Mouse (Mus musculus): Measurements from ENCODE around the gene Il4. TPM values are rescaled to one million over a fixed set of nuclear protein-coding genes. Genes with fewer than 3 reads are reported as not detected.
A peak's percentile ranks its signal among the peaks of the same experiment; 100 is the strongest.
"Not testable (repeated sequence)": the region's sequence is repeated elsewhere in the genome, so short reads cannot be mapped to it uniquely, and the experiment has no call there.

Gene Il4
- polyA plus RNA-seq, 1 experiment from 2014 or later: 4.3 TPM

DNA sequence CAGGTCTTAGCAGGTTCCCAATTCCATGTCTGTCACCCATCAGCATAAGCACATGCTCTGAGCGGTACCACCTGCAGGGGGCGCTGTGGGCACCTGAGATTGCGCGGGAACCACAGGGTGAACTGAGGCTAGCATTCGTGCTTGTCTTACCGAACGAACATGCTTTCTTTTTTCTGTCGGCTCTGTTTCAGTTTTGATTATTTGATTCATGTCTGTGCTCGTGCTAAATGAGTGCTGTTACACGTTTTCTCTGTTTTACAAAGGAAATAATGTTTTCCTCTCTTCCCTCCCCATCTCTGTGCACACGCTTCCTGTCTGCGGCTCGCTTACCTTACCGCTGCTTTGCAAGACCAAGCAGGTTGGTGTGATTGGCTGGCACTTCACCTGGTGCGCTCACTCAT is 28.1 kb downstream of the Il4 start:
- no peaks in the 10 kb centered on the region for H3K27me3 ChIP-seq
- H3K4me1 ChIP-seq: no peaks in the 10 kb centered on the region
- no peaks in the 10 kb centered on the region for H3K9me3 ChIP-seq
- peaks cover 89% of the 10 kb centered on the region for H3K36me3 ChIP-seq
- H3K27ac ChIP-seq (replicated peaks): no peak overlapping the region
- no peak overlapping the region for H3K4me2 ChIP-seq (replicated peaks)
- 40% methylated on average over 15 of the region's 15 CpGs for WGBS
- no peak overlapping the region for H3K9ac ChIP-seq (replicated peaks)
- H3K4me3 ChIP-seq: no peak overlapping the region
- ATAC-seq (replicated peaks): no peak

DNA sequence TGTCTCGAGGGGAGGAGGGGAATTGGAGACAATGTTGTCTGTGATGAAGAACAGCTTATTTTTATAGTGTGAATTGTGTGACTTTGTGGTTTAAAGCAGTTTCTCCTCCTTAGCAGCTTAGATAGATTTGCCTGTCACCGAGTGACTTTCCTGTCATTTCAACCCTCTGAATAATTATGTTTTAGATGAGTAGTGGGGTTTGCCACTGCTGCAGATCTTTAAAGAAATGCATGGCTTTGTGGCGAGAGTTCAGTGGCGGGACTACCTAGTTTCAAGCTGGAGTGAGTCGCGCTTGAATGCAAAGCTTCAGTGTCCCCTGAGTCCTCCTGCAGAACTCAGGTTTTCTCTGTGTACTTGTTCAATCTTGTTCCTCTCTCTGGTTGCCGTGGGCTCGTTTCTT is 30.2 kb downstream of the Il4 start:
- 85% methylated on average over 8 of the region's 8 CpGs for WGBS
- no peak overlapping the region for H3K4me2 ChIP-seq (replicated peaks)
- no peaks in the 10 kb centered on the region for H3K9me3 ChIP-seq
- H3K4me3 ChIP-seq: no peak overlapping the region
- H3K27me3 ChIP-seq: no peaks in the 10 kb centered on the region
- no peaks in the 10 kb centered on the region for H3K4me1 ChIP-seq
- no peak for ATAC-seq (replicated peaks)
- H3K36me3 ChIP-seq: peaks cover 89% of the 10 kb centered on the region
- H3K27ac ChIP-seq (replicated peaks): no peak overlapping the region
- H3K9ac ChIP-seq (replicated peaks): no peak overlapping the region

DNA sequence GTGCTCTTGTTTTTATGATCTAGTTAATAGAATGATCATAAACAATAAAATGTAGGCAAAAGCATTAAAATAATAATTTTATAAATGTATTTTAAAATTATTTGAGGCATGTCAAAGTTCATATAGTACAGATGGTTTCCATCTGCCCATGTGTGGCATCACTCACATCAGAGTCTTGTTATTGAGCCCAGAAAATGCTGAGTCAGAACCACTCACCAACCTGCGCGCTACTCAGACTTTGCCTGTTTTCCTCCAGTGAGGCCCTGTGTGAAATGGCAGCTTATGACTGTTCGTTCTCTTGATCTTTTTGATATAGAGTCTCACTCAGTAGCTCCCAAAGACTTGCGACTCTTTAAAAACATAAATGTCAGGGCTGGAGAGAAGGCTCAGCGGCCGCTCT is 33.0 kb downstream of the Il4 start:
- Histone ChIP-seq H3K27me3 (no peaks in the 10 kb centered on the region), H3K9ac (replicated peaks) (no peak overlapping the region), H3K4me1 (no peaks in the 10 kb centered on the region), H3K27ac (replicated peaks) (no peak overlapping the region), H3K36me3 (peaks cover 84% of the 10 kb centered on the region), H3K4me3 (no peak overlapping the region), H3K9me3 (no peaks in the 10 kb centered on the region), H3K4me2 (replicated peaks) (no peak overlapping the region)
- no peak for ATAC-seq (replicated peaks)
- 98% methylated on average over 6 of the region's 6 CpGs for WGBS

DNA sequence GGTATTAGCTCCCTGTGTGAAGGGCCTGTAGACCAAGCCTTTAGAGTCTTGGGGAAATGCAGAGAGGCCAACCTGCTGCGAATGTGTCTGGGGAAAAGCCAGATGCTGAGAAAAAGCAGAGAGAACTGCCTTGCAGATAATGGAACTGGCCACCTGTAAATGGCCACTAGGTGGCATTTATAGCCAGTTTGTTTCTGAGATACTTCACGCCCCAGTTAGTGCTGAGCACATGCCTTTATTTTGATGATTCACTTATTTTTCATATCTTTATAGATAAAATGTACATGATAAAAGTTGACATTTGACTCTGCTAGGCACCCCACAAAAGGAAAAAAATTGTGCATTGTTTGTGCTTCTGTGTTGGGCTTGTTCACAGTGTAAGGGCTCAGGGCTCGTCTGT is 33.6 kb downstream of the Il4 start:
- Histone ChIP-seq H3K9me3 (no peaks in the 10 kb centered on the region), H3K4me1 (no peaks in the 10 kb centered on the region), H3K4me3 (no peak overlapping the region), H3K36me3 (peaks cover 86% of the 10 kb centered on the region), H3K27ac (replicated peaks) (no peak overlapping the region), H3K27me3 (no peaks in the 10 kb centered on the region), H3K9ac (replicated peaks) (no peak overlapping the region), H3K4me2 (replicated peaks) (no peak overlapping the region)
- no peak for ATAC-seq (replicated peaks)
- 70% methylated on average over 3 of the region's 3 CpGs for WGBS

DNA sequence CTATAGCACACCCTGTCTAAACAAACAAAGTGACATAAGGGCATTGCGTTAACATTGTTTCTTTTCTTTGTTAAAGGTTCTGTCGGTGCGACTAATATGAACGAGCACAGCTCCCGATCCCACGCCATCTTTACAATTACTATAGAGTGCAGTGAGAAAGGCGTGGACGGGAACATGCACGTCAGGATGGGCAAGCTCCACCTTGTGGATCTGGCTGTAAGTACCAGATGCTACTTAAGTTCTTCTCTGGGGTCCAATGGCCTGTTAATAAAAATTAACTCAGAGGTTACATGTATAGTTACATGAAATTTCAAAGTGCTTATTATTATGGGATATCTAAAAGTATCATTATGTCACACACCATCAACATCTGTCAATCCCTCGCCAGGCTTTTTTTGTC is 35.3 kb downstream of the Il4 start:
- no peak for ATAC-seq (replicated peaks)
- WGBS: 69% methylated on average over 10 of the region's 10 CpGs
- no peak overlapping the region for H3K4me3 ChIP-seq

DNA sequence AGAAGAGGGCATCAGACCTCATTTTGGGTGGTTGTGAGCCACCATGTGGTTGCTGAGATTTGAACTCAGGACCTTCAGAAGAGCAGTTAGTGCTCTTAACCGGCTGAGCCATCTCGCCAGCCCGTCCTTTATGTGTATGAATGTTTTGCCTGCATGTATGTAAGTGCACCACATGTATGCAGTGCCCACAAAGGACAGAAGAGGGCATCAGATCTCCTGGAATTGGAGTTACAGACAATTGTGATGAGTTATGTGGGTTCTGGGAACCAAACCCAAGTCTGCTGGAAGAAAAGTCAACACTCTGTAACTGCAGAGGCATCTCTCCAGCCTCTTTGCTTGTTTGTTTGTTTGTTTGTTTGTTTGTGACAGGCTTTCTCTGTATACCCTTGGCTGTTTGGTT is 37.9 kb downstream of the Il4 start:
- Histone ChIP-seq H3K36me3 (peaks cover 61% of the 10 kb centered on the region), H3K4me2 (replicated peaks) (no peak overlapping the region), H3K27me3 (no peaks in the 10 kb centered on the region), H3K27ac (replicated peaks) (no peak overlapping the region), H3K9me3 (no peaks in the 10 kb centered on the region), H3K9ac (replicated peaks) (no peak overlapping the region), H3K4me3 (no peak overlapping the region), H3K4me1 (no peaks in the 10 kb centered on the region)
- ATAC-seq (replicated peaks): no peak
- WGBS: 93% methylated on average over 3 of the region's 3 CpGs

More for the DNA sequence above, 35.3 kb downstream of the Il4 start:
- H3K4me2 ChIP-seq (replicated peaks): no peak overlapping the region
- no peak overlapping the region for H3K9ac ChIP-seq (replicated peaks)
- H3K9me3 ChIP-seq: no peaks in the 10 kb centered on the region
- H3K27me3 ChIP-seq: no peaks in the 10 kb centered on the region
- H3K27ac ChIP-seq (replicated peaks): no peak overlapping the region
- H3K36me3 ChIP-seq: peaks cover 82% of the 10 kb centered on the region
- no peaks in the 10 kb centered on the region for H3K4me1 ChIP-seq

DNA sequence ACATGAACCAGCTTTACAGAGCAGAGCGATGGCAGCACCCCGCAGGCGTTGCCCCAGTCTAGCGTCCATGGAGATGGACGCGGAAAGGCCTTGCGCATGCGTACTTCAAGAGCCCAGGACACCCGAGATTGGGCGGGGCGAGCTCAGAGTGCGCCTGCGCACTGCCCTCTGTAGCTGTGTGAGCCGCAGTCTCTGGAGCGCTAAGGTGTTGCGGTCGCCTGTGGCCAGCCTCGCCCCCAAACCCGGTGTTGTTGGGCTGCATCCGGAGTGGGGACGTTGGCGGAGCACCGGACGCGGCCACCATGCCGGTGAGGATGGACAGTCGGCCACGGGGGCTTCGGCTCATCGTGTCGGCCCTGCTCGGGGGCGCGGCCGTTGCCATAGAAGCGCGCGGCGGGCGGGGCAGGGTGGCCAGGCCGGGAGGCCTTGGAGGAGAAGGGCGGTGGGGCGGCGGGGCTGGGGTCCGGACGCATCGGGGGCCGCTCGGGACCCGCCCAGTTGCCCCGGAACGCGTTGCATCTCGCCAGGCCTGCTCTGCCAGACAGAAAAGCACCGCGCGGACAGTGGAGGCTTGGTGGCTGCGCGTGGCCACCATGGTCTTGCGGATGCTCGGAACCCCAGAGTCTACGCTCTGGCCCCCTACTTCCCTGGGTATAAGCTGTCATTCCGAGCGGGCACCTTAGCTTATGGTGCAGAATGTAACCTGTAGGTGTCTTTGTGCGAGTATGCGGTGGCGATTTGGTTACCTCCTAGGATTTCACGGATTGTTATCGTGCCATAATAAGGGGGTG is 51.0 kb downstream of the Il4 start, which contains the start of gene Kif3a:
Kif3a (plus strand) TSS at position 156 of the 791 bp plus-strand sequence.
- peak; percentile 97 for ATAC-seq (replicated peaks)
- WGBS: under 1% methylated on average over 61 of the region's 69 CpGs
- H3K36me3 ChIP-seq: peaks cover 12% of the 10 kb centered on the region; the same call in 1 of the 2 replicates

DNA sequence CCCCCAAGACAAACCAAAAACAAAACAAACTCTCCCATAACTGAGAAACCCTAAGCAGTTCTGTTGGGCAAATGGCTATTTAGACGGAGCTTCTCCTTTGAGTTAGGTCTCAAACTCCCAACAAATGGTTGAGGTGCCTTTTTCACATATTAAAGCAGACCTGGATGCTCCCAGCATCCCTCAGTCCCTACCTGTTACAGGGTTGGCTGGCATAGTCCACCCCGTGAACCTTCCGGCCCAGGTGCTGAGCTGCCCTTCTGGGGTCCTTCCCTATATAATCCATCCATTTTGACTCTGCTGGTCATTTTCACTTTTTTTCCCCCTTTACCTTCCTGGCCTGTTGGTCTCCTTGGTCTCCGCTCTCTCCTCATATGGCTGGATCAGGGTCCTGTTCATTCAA is 51.8 kb downstream of the Il4 start:
- Histone ChIP-seq H3K9me3 (no peaks in the 10 kb centered on the region), H3K27ac (replicated peaks) (0 out of 2 replicates have a peak overlapping the region, but pooled peaks have one; percentile 83), H3K4me1 (peaks cover 32% of the 10 kb centered on the region), H3K9ac (replicated peaks) (peak overlapping the region; percentile 89), H3K36me3 (peaks cover 10% of the 10 kb centered on the region; the same call in 1 of the 2 replicates), H3K4me3 (peak overlapping the region; percentile 87), H3K27me3 (no peaks in the 10 kb centered on the region), H3K4me2 (replicated peaks) (peak overlapping the region; percentile 55)
- WGBS: 91% methylated on average over 4 of the region's 4 CpGs
- peak; percentile 30 for ATAC-seq (replicated peaks)

More for the DNA sequence above, 51.0 kb downstream of the Il4 start, which contains the start of gene Kif3a:
- Histone ChIP-seq H3K27ac (replicated peaks) (peak within 1 kb of the TSS; percentile 83), H3K9ac (replicated peaks) (peak within 1 kb of the TSS; percentile 89), H3K4me1 (peaks cover 32% of the 10 kb centered on the region), H3K4me2 (replicated peaks) (peak within 1 kb of the TSS; percentile 55), H3K27me3 (no peaks in the 10 kb centered on the region), H3K9me3 (no peaks in the 10 kb centered on the region), H3K4me3 (peak within 1 kb of the TSS; percentile 87)

DNA sequence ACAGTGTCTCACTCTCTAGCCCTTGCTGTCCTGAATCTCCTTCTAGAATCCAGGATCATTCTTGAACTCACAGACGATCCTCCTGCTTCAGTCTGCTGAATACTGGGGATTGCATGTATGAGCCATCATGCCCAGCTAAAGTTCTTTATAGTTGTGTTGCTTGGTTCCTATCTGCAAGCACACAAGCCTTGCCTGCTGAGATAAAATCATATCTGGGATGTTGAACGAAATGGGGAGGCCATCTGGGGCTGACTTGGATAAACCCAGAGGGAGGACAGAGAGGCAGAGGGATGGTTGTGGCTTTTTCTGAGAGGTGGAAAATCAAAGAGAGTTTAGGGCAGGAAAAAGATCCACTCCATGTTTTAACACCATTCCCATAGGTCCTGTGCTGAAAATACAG is 56.5 kb downstream of the Il4 start:
- Histone ChIP-seq H3K4me1 (peaks cover 6% of the 10 kb centered on the region), H3K4me3 (no peak overlapping the region), H3K27me3 (no peaks in the 10 kb centered on the region), H3K9me3 (no peaks in the 10 kb centered on the region), H3K9ac (replicated peaks) (no peak overlapping the region), H3K4me2 (replicated peaks) (no peak overlapping the region), H3K27ac (replicated peaks) (no peak overlapping the region), H3K36me3 (no peaks in the 10 kb centered on the region)
- WGBS: 82% methylated on average over 2 of the region's 2 CpGs
- no peak for ATAC-seq (replicated peaks)

DNA sequence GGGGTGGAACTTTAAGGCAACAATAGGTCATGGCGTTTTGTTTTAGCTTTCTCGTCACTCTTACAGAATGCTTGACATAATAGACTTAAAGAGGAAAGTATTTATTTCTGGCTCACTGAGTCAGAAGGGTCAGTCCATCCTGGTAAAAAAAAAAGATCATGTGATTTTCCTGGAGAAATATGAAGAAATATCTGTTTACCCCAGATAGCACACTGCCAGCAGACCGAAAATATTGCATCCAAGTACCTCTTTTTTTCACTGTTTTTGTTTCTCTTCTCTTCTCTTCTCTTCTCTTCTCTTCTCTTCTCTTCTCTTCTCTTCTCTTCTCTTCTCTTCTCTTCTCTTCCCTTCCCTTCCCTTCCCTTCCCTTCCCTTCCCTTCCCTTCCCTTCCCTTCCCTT is 58.5 kb downstream of the Il4 start:
- not testable (repeated sequence) for H3K9me3 ChIP-seq; ATAC-seq (replicated peaks); H3K4me1 ChIP-seq; H3K27me3 ChIP-seq; H3K4me3 ChIP-seq; H3K9ac ChIP-seq (replicated peaks); H3K27ac ChIP-seq (replicated peaks); H3K36me3 ChIP-seq; H3K4me2 ChIP-seq (replicated peaks)
- WGBS: 79% methylated on average over 1 of the region's 3 CpGs

DNA sequence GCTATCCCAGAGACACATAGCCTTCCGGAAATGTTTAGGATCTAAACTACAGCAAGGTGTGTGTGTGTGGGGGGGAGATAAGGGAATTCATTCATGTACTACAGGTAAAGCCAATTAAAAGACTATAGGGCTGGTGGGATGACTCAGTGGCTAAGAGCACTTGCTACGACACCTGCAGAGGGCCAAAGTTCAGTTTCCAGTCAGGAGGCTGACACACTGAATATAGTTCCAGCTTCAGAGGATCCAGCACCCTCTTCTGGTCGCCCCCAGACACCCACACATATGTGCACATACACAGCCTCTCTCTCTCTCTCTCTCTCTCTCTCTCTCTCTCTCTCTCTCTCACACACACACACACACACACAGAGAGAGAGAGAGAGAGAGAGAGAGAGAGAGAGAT is 60.5 kb downstream of the Il4 start:
- 97% methylated on average over 1 of the region's 3 CpGs for WGBS
- not testable (repeated sequence) for ATAC-seq (replicated peaks); H3K9ac ChIP-seq (replicated peaks); H3K4me2 ChIP-seq (replicated peaks); H3K4me1 ChIP-seq; H3K27me3 ChIP-seq; H3K36me3 ChIP-seq; H3K9me3 ChIP-seq; H3K4me3 ChIP-seq; H3K27ac ChIP-seq (replicated peaks)

DNA sequence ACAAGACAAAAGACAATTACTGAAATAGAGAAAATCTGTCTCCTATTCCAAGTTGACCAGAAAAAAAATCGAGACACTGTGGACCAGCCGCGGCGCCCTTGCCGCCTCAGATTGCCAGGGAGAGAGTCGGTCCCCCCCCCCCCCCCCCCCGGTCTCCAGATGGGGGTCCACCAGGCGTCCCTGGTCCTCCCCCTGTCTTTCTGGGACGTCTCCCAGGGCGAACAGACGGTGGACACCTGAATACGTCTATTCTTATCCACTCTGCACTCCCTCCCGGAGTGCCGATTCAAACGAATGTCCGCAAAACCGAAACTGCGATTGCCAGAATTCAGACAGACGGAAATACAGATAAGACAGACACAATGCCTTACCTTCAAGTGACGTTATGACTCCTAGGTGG is 61.9 kb downstream of the Il4 start:
- not testable (repeated sequence) for H3K9ac ChIP-seq (replicated peaks); H3K4me1 ChIP-seq; H3K36me3 ChIP-seq; H3K9me3 ChIP-seq; H3K4me3 ChIP-seq; H3K4me2 ChIP-seq (replicated peaks); H3K27me3 ChIP-seq; H3K27ac ChIP-seq (replicated peaks); ATAC-seq (replicated peaks)
- 85% methylated on average over 12 of the region's 20 CpGs for WGBS

Data from forebrain, embryonic 15.5 days (tissue).